Mouse (Mus musculus): ENCODE measurements around the gene Col26a1.
A peak's percentile ranks its signal among the peaks of the same experiment; 100 is the strongest.
"Not testable (repeated sequence)": the region's sequence is repeated elsewhere in the genome, so short reads cannot be mapped to it uniquely, and the experiment has no call there.

Gene Col26a1

DNA sequence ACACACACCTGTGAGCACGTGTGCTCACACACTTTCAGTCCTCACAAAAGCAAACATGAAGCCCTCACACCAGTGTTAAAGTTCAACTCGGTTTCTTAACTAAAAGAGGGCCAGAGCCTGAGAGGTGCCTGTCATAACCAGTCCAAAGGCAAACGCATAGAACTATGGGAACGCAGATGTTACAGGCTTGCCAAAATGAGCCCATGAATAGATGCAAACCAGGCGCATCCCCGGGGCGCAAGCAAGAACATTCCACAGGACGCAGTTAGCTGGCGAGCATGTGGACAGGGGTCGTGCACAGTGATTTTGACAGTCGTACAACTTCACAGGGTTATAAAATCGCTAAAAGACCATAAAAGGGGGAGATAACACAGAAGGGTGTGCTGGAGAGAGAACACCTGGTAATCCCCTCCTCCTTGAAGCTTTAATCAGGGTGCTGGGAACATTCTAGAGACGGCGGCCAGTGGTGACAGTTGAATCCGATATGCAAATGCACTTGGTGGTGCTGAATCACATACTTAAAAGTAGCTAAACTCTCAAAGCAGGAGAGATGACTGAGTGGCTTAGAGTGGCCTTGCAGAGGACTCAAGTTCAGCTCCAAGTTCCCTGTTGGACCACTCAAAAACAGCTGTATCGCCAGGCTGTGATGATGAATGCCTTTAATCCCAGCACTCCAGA is 76.5 kb downstream of the Col26a1 start:
- no peak for DNase-seq (ENCODE audit: low spot score)

DNA sequence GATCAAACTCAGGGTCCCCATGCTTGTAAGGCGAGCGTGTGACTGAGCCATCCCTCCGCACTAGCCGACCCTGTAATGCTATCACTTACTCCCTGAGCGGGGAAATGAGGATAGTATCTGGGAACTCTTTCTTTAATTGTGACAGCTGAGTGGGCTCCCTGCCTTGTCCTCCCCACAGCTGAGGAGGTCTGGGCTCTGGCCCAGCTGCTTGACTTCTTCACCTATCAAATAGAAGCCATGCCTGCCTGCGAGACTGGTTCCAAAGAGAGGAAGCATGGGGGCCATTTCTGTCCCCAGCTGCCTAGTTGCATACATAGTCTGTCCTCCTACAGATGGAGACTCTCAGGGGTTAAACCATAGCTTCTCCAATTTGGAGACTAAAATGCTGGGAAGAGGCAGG is 78.0 kb downstream of the Col26a1 start:
- no peak for DNase-seq (ENCODE audit: low spot score)

DNA sequence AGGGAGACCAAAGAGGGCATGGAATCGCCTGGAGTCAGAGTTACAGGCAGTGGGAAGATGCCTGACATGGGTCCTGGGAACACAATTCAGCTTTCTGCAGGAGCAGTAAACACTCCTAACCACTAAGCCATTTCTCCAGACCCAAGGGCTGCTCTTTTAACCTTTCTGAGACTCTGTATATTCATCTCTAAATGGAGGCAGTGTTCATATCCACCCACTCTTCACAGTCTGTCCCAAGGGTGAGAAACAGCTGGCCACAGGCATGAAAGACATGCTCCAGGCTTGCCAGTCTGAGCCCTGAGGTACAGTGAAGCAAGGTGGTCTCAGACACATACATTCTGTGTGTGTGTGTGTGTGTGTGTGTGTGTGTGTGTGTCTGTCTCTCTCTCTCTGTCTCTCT is 78.8 kb downstream of the Col26a1 start:
- DNase-seq (ENCODE audit: low spot score): no peak

DNA sequence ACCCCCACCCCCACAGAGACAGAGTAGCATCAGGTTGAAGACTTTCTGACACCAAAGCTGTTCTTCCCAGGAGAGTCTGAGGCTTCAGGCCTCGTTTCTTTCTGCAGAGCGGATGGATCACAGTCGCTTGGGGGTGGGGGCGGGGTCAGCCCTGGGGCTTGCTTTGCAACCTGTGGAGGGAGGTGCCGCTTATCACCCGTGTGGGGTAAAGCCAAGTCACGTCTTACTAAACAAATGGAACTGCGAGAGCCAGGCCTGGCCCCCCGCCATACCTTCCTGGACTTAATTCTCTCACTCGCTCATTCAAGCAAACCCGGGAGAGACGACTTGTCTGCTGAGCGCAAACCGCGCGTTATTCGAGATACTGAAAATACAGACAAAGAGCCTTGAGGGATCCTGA is 80.3 kb downstream of the Col26a1 start:
- DNase-seq (ENCODE audit: low spot score): no peak

DNA sequence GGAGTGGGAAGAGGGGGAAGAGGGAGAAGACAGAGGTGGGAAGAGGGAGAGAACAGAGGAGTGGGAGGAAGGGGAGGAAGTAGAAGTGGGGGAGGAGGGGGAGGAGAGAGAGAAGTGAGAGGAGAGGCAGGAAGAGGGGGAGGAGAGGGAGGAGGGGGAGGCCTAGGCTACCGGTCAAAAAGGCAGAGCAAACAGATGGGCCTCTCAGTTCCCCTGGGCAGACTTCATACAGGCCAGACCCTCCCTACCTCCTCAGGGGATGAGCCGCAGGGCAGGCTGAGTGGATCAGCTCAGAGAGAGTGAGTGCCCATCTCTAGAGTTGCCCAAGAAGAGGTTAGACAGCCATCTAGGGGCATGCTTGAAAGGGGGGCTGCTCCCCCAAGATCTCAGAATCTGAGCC is 86.1 kb downstream of the Col26a1 start:
- DNase-seq (ENCODE audit: low spot score): no peak

DNA sequence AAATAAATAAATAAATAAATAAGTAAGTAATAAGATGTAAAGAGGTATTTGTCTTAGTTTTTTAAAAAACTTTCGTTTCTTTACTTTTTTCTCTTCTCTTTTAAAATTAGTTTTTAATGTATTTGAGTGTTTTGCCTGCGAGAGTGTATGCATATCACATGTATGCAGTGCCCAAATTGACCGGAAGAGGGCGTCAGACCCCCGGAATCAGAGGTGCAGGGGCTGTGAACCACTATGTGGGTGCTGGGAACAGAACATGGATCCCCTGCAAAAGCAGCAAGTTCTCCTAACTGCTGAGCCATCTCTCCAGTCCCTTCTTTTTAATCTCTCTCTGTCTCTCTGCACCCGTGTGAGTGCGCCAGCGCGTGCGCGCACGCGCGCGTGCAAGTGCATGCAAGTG is 89.2 kb downstream of the Col26a1 start:
- no peak for DNase-seq (ENCODE audit: low spot score)

DNA sequence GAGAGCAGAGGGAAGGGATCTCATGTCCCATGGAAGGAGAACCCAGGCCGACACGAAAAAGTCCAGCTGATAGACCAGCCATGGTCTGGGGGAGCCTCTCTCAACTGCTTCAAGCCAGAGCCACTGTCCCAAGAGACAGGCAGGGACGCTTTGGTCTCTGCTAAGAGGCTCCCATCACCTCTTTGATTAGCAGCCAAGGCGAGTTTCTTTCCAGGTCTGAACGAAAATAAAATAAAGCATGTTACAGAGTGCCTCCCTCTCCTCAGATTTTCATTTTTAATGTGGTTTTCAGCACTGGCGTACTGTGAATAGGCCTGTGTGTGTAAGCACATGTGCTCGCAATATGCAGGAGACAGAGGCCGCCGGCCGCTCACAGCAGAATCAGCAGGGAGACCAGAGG is 90.5 kb downstream of the Col26a1 start:
- DNase-seq (ENCODE audit: low spot score): no peak

DNA sequence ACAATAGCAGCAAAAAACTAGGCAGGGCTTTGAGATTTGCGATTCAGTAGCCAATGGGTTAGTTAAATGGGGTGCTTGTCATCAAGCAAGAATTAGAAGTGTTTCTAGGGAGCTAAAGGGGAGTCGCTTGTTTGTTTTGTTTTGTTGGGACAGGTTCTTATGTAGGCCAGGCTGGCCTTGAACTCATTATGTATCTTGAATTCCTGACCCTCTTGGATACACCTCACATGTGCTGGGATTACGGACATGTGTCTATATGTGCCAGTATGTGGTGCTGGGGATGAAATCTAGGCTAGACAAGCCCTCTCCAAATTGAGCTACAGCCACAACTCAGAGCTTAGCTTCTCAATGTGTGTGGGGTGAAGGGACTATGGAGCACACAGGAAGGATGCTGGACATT is 91.8 kb downstream of the Col26a1 start:
- no peak for DNase-seq (ENCODE audit: low spot score)

DNA sequence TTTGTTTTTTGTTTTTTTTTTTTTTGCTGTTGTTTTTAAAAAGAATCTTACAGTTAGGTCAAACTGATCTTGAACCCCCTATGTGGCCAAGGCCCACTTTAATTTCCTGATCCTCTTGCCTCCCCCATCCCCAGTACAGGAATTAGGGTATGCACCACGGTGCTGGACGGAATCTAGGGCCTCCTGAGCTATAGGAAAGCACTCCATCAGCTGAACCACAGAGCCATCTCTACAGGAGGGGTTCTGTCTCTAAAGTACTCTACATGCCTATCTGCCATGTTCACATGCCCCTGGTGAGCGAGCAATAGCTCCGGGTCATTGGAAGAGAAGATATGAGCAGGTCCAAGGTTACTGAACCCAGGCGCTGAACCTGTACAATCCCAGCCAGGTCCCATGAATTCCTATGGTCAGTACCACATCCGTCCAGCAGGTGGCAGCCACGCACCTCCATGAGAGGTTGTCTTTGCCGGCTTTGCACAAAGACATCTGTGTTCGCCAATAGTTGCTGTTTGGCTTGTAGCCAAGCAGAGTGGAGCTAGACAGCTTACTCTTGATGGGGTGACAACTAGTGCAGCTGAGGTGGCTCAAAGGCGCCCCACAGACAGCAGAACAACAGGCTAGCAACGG is 92.3 kb downstream of the Col26a1 start:
- peak; percentile 96 for DNase-seq (ENCODE audit: low spot score)

DNA sequence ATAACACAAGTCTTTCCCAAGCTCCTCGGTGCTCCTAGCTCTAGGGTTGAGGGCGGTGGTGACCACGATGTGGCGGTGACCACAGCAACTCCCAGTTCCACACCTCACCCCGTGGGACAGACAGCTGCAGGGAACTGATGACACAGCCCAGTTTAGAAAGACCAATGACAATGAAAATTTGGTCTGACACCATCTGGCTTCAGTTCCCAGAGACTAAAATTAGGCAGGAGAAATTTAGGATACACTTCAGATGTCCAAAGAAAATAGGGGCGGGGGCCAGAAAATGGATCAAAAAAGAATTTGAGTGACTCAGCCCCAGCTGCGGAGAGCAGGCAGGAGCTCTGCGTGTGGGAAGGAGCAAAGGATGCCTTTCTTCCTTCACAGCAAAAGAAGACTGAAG is 98.5 kb downstream of the Col26a1 start:
- DNase-seq (ENCODE audit: low spot score): no peak

DNA sequence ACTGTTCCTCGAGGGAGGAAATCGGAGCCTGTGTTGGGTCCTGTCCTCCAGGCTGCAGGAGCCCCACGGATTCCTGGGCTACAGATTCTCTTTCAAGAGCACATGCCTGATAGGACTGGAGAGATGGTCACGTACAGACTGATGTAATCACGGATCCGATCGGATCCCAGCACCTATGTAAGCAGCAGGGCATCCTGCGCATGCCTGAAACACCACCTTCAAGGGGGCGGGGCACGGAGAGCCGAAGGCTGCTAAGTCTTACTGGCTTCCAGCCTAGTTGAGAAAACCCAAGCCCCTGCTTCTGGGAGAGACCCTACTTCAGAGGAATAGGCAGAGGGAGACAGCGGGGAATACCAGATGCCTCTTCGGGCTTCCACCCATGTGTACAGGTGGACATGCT is 100.4 kb downstream of the Col26a1 start:
- DNase-seq (ENCODE audit: low spot score): no peak

DNA sequence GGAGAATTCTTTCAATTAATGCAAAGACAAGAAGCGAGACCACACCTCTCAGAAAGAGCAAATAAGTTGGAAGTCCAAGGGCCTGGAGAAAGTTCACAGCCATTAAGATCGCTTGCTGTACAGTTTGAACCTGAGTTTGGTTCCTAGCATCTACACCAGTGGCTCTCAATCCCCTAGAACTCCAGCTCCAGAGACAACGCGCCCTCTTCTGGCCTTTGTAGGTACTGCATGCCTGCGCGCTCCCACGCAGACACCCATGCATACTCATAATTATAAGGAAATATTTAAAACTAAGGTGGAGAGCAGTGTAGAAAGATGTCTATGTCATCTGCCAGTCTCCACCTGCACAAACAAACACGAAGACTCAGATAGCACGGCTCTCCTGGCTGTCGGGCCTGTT is 102.5 kb downstream of the Col26a1 start:
- DNase-seq (ENCODE audit: low spot score): peak; percentile 63

DNA sequence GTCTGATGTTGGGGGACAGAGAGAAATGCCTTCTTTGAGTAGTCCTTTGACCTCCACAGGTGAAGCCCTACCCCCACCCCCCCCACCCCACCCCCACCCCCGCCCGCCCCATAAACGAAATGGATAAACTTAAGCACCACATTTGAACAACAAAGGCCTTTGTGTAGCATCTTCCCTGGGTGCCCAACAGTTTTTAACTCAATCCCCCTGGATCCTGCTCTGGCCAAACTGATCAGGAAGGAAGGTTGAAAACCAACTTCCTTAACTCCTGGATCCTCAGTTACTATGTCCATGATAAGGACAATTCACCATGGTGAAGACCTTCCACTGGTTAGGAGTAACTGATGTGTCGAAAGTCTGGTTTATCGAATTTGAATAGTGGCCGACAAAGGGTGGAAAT is 103.1 kb downstream of the Col26a1 start:
- no peak for DNase-seq (ENCODE audit: low spot score)

DNA sequence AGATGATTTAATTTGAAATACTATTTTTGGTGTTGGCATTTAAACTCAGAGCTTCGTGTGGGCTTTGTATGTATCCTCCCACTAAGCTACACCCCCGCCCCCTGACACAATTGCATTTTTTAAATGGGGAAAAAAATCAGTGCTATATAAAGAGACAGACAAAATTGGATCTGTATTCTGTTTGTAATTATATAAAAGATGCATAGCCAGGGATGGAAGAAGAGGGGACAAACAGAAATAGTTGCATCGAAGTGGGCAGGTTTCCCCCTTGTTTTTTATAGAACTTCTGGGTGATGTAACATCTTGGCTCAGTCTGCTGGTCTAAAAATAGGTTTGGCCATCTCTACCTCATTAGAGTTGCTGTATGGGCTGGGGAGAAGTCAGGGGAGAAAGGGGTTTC is 107.5 kb downstream of the Col26a1 start:
- DNase-seq (ENCODE audit: low spot score): no peak

DNA sequence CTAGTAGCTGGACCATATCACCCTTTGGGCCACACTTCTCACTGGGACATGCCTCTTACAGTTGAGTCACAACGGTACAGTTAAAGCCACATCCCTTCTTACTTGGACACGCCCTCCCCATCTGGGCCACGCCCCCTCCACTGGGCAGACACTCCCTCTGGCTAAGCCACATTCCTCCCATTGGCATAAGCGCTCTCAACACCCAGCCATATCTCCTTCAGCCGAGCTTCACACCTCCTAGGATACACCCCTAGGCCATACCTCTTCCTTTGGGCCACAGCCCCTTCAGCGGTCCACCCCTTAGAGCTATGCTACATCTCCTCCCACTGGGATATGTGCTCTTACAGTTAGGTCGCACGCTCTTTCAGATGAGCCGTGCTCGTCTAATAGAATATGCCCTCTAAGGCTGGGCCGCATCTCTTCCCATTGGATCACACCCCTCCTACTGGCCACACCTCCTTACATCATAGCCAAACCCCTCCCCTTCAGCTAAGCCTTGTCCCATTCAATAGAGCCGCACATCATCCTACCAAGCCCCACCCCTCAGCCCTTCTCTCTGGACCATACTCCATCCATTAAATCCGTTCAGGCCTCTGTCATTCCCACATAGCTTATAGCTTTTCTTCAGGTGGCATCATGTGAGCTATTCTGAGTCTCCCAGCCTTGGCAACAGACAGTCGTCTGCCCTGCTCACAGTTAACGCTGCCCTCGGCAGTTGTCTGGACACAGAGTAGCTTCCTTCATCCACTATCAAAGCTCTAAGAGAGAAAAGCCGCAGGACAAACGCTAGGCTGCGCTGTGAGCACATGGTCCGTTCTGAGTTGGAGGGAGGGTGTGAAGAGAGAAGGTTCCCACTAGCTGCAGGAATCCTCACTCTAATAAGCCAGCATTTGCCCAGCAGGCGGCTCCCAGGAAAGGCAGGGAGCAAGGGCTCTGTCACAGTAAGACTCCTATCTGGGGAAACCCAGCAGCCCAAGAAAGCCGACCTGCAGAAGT is 109.7 kb downstream of the Col26a1 start:
- DNase-seq (ENCODE audit: low spot score): no peak

DNA sequence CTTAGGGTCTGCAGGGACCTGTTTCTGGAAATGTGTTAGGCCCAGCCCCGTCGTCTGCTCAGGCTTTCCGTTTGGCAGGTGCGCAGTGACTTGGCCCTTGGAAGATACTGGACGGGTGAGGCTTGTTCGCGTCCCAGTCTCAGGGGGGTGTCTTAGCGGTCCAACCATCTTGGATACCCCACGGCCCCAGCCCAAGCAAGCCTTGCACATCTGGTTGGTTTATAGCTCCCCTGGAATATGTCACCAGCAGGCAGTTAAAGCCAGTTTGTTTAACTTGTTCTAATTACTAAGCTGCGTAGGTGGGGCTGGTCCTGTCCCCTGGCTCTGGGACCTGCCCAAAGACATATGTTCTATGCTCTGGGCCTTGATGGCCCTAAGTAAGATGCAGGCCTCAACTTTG is 111.9 kb downstream of the Col26a1 start:
- DNase-seq (ENCODE audit: low spot score): no peak

DNA sequence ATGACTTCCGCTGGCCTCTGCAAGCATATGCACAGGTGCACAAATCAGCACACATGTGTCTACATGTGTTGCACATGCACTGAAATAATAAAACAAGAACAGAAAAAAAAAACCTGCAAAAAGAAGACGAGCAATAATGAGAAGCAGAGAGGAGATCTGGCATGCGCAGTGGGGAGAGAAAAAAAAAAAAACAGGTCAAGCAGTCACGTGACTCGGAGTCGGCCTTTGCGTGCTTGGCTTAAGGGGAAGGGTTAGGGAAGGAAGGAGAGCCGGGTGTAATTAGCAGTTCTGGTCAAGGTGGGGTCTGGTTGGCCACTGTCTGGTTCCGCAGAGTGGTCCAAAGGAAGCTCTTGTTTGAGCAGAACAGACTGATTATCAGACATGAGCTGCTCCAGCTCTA is 115.7 kb downstream of the Col26a1 start:
- DNase-seq (ENCODE audit: low spot score): no peak

DNA sequence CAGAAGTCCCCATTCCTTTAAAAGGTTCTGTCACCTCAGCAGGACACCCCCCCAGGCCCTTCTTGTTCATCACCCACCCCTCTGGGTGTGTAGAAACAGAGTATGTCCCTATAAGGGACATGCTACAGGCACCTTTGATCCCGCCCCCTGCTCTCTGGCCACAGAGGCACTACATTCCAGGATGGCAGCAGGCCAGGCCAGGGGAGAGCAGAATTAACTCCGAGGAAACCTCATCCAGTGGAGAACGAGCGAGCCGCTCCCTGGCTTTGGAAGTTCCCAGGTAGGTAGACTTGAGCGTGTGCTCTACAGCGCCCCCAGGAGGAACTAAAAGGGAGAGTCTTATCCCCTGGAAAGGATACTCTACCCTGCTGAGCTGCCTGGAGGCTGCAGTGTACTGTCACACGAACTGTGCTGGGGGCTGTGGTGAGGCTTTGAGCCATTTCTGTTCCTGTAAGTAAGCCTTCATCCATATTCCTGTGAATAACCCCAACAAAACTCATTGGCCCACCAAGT is 118.8 kb downstream of the Col26a1 start:
- no peak for DNase-seq (ENCODE audit: low spot score)

DNA sequence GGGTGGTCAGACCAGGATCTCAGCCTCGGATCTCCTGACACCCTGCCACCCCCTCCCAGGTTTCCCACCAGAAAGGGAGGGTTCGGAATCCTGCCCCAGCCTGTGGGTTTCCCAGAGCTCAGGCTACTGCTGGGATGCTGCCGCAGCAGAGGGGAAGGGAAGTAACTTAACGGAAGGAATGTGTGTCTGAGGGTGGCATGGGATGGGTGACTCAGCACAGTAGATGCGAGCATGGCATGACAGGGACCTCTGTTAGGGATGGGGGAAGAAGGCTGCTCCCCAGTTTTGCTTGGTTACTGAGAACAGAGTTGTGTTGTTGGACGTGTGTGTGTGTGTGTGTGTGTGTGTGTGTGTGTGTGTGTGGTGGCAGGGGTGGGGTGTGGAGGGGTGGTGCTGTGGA is 122.7 kb downstream of the Col26a1 start:
- no peak for DNase-seq (ENCODE audit: low spot score)

DNA sequence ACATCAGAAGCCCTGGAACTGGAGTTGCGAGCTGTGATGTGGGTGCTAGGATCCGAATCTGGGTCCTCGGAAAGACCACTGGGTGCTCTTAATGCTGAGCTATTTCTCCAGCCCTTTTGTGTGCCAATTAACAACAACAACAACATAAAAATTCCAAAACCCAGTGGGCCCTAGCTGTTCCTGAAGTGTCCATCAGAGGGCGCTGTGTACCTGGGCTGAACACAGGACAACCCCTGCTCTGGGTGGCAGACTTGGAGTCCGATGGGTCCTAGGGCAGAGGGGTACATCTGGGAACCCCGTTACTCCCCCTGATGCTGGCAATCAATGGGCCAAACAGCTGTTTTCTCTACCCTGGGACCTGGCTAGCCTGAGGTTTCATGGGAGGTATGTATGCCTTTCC is 123.2 kb downstream of the Col26a1 start:
- DNase-seq (ENCODE audit: low spot score): no peak

DNA sequence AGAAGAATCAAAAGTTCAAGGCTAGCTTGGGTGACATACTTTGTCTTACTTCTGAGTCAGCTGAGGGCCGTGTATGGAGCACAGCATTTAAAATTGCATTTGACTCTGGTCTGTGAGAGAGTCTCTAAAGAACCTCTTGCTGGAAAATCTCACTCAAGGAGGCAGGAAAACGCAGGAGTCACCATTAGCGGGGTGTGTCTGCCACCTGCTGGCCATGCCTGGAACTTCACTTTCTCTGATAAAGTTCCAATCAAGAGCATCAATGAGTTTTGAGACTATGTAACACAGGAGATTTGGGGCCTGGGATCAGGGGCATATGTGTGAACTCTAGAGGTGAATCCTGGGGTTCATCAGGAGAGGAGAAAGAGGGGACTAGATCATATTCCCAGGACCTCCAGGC is 127.3 kb downstream of the Col26a1 start:
- DNase-seq (ENCODE audit: low spot score): peak; percentile 72

DNA sequence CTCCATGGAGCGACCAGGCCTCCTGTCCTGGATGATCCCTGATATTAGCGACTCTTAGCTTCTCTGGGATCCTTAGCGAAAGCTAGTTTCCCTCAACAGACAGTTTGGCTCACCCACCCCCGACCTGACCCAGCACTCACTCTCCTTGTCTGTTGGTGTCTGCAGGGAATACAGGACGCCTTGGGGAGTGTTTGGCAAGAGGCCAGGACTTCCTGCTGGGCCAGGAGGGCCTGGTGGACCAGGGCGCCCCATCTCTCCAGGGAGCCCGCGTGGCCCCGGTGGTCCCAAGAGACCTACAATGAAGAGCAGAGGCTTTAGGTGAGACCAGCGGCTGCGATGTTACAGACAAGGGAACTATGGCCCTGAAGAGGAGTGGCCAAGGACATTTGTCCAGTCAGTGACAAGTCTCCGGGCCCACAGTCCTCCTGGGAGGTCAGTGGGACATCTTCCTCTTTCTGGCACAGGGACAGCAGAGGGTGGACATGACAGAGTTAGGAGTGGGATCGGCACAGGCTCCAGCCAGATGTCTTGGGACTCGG is 128.9 kb downstream of the Col26a1 start:
- no peak for DNase-seq (ENCODE audit: low spot score)

DNA sequence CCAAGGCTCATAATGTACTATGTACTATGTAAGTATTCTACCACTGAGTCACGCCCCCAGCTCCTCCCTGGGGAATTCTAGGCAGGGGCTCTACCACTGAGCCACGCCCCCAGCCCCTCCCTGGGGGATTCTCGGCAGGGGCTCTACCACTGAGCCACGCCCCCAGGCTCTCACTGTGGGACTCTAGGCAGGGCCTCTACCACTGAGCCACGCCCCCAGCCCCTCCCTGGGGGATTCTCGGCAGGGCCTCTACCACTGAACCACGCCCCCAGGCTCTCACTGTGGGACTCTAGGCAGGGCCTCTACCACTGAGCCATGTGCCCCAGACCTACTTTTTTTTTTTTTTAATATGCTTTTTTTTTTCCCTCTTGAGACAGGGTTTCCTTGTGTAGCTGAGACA is 129.8 kb downstream of the Col26a1 start:
- not testable (repeated sequence) for DNase-seq (ENCODE audit: low spot score)

Data from embryo, embryonic 10 days (tissue).